Mouse (Mus musculus): ENCODE data around the gene Sart3.
A peak's percentile ranks its signal among the peaks of the same experiment; 100 is the strongest.

Sart3 gene

DNA sequence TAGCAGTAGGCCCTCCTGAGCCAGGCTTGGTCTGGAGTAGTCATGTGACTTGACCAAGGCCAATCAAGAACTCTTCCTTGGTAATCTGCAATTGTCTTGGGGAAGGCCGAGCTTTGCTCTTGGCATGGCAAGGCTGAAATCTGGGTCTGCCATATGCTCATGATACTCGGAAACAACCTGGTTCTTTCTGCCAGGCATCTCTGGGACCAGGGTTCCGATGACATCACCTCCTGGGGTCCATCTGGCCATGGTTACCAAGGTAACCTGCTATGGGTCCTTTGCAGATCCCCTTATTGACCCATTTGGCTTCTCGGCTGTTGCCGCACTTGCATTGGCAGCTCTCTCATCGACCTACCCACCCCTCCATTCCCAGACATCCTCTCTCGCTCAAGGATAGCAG lies 44.3 kb downstream of the Sart3 start:
- no peak for DNase-seq (ENCODE audit: low read depth, low spot score)

DNA sequence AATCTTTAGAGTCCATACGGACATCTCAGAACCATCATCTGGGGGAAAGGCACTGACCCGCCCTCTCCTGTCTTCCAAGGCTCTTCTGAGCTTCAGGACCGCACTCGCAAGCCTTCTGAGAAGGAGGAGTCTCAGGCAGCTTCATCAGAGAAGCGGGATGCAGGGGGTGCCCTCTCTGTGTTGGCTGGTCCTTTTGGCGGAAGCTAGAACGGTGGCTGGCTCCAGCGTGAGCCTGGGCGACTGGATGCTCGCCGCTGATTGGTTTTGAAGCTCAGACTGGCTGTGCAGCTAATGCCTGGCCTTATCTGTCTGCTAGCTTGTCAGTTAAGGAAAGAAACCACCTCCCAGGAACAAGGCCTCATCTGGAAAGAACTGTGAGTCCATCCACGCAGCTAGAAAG lies 45.1 kb downstream of the Sart3 start:
- DNase-seq (ENCODE audit: low read depth, low spot score) = no peak

DNA sequence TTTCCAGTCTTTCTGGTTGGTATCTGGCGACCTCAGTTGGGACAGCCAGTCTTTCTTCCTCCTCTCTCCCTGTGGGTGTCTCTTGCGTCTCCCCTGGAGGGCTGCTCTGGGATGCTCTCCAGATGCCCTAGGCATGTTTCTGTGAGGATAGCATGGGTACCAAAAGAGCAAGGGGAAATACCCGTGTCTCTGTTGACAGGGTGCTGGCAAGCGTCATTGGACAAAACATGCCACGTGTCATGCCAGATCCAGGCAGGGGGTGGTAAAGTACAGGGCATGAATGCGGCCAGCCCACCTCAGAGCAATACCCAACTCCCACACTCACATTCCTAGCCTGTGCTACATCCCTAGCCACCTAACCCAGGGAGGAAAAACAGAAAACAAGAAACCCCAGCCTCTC lies 45.7 kb downstream of the Sart3 start:
- DNase-seq (ENCODE audit: low read depth, low spot score) = no peak

DNA sequence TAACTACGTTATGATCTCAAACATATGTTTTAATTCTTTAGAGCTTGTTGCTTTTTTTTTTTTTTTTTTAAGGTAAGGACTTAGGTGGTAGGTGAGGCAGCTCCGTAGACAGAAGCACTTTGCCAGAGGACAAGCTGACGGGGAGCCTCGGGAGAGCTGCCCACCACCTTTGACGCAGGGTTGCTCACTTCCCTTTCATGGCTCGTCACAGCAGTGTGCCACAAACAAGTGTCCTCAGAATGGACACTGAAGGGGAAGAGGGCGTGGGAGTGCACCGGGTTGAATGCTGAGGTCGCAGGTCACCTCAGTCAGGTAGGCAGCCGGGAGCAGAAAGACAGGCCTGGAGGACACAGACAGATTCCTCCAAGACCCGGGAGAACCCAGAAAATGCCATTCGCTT lies 46.9 kb downstream of the Sart3 start:
- DNase-seq (ENCODE audit: low read depth, low spot score) = no peak

DNA sequence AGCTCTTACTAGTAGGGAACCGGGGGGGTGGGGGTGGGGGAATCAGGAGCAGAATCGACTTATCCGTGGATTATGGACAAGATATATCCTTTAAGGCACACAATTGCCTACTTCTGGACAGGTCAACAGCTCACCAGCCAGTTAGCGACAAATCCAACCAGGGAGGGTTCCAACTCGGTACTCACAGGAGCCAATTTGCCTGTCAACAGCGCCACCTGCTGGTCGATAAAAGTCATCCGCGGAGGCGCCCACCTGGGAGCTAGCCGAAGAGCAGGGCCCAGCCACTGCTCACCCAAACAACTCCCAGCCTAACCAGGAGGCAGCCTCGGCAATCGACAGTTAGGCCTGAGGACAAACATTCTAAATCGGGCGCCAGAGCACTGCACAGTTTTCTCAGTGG lies 47.9 kb downstream of the Sart3 start, which contains the start of gene 1700069L16Rik:
Gene 1700069L16Rik, minus strand, starts transcription at position 327 of the 400 bp plus-strand sequence.
- peak; percentile 93 for DNase-seq (ENCODE audit: low read depth, low spot score)

DNA sequence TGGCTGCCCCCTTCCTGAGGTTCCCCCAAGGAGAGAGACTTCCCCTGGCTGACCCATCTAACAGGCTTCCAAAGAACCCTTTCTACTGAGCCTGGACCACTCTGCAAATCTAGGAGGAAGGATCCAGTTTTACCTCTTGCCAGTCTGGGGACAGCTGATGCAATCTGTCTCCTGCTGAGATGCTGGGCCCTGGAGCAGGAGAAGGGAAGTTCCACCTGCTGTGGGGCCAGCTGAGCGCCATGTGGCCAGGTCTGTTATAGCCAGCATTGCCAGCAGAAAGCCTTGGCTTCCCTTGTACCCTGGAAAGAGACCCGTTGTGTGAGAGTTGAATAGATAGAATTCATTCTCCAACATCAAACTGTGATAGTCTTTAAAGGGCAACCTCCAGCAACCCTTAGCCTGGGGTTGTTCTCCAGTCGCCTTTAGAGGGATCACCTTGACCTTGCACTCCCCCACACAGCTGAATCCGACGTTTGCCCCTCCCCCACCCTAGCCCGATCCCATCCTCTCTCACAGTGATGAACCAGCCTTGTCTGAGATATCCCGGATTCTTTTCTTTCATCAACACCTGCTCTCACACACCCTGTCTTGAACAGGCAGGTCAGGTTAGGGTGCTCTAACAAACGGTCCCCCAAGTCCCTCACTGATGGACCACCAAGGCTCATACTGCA lies 48.6 kb downstream of the Sart3 start:
- no peak for DNase-seq (ENCODE audit: low read depth, low spot score)

DNA sequence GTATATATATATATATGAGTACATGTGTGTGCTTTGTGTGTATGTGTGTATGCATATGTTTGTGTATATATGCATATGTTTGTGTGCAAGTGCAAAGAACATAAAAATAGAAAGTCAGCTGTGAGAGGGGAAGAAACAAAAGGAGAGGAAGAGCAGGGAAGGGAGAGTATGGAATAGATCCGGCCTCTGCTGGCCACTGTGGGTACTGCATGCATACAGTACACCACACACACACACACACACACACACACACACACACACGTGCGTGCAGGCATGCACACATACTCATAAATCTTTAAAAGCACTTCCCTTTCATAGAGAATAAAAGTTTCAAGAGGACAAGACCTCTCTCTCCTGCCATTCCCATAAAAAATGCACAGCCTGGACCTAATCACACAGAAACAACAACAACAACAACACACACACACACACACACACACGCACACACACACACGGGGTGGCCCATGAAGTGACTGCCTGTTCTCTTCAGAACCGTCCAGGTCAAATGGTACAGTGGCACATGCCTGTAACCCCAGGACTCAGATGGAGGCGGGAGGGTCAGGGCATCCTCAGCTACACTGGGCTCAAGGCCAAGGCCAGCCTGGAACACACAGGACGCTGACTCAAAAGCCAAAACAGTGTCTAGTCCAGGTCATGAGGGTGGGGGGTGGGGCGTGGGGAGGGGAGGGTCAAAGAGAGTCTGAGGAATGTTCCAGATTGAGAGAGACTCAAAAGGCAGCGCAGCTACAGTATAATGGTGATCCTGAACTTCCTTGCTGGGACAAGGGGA lies 49.9 kb downstream of the Sart3 start:
- DNase-seq (ENCODE audit: low read depth, low spot score) = no peak

DNA sequence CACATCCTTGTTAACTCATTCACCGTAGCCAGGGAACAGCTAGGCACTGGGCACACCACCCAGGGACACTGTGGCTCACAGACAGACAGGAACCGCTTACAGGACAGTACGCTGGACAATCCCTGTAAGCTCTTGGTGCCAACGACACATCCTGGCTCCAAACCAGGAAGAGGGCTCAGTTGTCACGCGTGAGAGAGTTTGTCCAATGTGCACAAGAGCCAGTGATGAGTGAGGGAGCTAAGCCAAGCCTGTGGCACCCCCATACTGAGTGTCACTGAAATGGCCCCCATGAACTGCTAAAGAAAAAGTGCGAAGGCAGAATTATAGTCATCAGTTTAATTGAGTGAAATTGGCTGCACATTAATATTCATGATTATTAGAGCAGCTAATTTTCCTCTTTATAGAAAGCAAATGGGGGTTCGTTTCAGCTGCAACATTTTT lies 53.1 kb downstream of the Sart3 start:
- no peak for DNase-seq (ENCODE audit: low read depth, low spot score)

DNA sequence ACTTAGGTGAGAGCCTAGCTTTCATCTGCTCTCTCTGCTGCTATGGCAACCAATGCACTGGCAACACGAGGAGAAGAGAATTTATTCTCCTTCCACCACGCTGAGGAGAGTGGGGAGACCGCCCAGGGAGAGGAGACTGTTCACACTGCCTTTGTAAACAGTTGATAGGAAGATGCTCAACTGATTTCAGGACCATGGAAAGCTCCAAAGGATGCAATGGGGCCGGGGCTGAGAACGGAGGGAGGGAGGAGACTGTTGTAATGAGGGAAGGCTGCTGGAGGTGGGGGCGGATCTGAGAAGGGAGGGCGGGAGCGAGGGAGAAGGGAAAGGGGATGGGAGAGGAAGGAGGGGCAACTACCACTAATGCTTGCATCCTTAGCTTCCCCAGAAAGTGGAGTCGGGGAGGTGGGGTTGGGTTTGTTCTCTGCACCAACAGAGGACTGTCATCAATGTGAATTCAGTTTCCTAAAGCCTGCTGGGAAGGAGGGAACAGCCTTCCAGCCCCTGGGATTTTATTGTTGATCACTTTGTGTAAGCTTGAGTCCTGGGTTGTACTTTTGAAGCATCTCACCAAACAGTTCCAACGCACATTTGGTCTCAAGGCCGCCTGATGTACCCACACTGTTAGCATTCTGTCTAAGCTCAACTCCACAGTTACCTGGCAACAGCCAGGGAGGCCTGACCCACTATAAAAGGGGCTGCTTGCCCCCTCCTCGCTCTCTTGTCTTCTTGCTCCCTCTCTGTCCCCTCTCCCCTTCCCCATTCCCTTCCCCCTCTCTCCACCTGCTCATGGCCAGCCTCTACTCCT lies 55.5 kb downstream of the Sart3 start:
- DNase-seq (ENCODE audit: low read depth, low spot score) = peak; percentile 68

DNA sequence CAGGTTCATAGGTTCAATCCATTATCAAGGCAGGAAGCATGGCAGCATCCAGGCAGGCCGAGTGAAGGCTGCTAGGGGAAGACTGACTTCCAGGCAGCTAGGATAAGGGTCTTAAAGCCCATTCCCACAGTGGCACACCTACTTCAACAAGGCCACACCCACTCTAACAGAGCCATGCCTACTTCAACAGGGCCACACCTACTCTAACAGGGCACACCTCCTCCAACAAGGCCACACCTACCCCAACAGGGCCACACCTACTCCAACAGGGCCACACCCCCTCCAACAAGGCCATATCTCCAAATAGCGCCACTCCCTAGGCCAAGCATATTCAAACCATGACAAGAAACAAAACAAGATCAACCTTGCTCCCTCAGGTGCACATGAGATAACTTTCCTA lies 59.4 kb downstream of the Sart3 start:
- no peak for DNase-seq (ENCODE audit: low read depth, low spot score)

DNA sequence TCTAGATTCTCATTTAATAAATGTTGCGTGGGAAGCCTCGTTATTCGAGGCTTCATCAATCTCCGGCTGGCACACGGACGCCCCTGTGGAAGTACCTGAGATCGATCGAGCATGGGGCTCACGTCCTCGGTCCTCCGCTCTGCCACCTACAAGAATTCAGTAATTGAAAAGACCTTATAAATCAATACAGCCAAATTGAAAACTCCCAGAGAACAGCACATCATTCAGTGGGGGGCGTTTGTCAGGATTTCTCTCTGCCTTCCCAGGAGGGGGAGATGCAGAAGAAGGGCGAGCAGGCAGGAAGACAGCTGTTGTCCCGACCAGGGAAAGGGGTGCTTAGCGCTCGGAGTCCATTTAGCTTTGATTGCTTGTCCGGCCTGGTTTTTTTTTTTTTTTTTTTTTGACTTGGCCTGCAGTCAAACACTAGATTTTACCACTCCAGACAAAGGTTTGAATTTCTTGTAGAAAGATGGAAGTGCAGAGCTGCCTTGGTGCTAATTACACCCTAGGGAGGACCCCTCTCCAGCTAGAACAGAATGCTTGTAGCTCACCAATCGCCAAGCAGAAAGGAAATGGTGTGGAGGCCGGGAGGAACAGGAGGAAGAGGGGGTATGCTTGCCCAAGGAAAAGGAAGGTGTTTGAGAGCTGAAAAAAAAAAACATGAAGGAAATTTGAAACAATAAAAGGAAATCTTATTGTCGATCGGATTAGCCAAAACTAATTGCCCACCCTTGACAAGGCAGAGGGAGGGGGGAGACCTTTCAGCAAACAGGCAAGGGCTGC lies 68.3 kb downstream of the Sart3 start:
- DNase-seq (ENCODE audit: low read depth, low spot score) = no peak

DNA sequence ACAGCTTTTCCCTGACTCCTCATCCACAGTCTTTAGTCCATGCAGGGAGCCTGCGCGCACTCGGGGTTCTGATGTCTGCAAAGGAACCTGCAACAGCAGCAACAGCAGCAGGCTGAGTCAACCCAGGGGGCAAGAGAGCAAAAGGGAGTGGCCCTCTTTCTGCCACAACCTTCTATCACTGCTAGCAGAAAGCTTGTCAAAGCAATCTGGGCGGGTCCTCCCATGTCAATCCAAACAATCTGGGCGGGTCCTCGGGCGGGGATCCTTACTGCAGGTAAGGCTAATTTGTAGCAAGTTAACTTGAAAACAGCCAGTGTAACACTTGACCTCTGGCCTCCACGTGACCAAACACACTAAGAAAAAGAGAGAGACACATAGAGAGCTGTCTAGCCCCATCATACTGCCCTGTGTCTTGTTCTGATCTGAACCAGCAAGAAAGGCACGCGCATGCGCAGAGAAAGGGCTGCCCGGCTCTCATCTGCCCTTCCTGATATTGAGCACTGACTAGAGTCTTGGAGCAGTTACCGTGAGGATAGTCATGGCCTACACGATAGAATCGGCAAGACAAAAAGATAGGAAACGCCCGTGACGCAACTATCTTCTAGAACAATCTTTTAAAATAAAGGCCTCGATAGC lies 71.8 kb downstream of the Sart3 start:
- DNase-seq (ENCODE audit: low read depth, low spot score) = no peak

DNA sequence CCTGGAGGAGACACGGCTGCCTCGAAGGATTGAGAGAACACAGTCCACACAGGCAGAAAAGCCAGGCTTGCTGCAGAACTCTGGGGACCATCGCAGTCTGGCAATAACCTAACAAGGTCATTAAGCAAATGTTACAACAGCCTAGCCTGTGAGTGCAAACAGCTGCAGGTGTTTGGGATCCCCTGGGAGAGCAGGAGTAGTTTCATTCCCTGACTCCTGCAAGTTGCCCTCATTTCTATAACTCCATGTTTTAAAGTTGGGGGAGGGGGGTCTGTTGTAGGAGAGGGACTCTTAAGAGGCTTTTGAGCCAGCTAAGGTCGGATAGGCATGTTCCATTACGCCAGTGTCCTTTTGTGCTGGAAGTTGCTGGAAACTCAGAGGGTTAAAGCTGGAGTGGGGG lies 77.9 kb downstream of the Sart3 start:
- DNase-seq (ENCODE audit: low read depth, low spot score) = no peak

DNA sequence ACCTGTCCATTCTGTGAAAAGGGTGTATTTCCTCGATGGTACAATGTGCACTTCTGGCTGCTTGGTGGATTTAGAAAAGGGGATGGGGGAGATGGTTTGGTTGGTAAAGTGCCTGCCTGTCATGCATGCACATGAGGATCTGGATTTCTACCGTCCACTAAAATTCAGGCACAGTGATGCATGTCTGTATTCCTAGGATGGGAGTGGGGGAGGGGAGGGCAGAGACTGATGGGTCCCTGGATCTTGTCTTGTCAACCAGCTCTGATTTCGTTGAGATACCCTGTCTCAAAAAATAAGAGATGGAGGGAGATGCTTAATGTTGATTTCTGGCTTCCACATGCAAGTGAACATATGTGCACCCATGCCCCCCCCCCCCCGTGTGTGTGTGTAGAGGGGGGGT lies 78.3 kb downstream of the Sart3 start:
- no peak for DNase-seq (ENCODE audit: low read depth, low spot score)

DNA sequence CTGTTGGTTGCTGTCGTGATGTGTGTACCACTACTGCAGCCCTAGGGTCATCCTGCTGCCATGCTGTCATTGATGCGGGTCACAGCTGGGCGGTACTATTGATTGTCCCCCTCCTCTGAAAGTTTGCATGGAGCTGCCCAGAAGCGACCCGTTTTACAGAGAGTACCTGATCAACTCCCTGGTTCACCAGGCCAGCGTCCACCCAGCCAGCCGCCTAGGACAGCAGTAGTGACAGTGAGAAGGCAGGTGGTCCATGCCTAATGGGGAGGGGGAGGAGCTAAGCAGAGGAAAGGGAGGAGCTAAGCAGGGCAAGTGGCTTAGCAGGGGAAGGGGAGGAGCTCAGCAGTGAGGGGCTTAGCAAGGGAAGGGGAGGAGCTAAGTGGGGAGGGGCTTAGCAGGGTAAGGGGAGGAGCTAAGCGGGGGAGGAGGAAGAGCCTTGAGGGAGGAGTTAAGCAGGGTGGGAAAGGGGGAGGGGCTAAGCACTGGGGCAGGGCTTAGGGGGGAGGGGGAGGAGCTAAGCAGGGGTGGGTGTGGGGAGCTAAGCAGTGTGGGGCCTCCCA lies 79.0 kb downstream of the Sart3 start:
- DNase-seq (ENCODE audit: low read depth, low spot score) = no peak
